Mouse (Mus musculus) kidney, postnatal 0 days (tissue): ENCODE results near the gene Papola. TPM values are rescaled to one million over a fixed set of nuclear protein-coding genes. Genes with fewer than 3 reads are reported as not detected.
A peak's percentile ranks its signal among the peaks of the same experiment; 100 is the strongest.

Source experiments
- ATAC-seq: fragments of 200-750 bp; cut with Nextera tagmentation; replicated peaks from 2 replicates; pipeline ENCODE4 v1.8.0; 2017; ENCODE audit warnings: low read depth, moderate number of reproducible peaks, moderate TSS enrichment, moderate library complexity; ENCODE audit not compliant: low FRiP score
- DNase-seq: peaks from one replicate; pipeline ENCODE4 v3.0.0-alpha.2; 2016; ENCODE audit warnings: low spot score
- H3K27ac ChIP-seq: fragments of 300-500 bp; sonication (generic); 2 replicates; pipeline ENCODE4 v1.5.1; 2014; ENCODE audit warnings: mild to moderate bottlenecking
- H3K27me3 ChIP-seq: fragments of 300-500 bp; sonication (generic); 2 replicates; pipeline ENCODE4 v1.6.1; 2014; ENCODE audit warnings: low read length, mixed read lengths; ENCODE audit not compliant: insufficient read depth
- H3K36me3 ChIP-seq: fragments of 300-500 bp; sonication (generic); 2 replicates; pipeline ENCODE4 v1.6.1; 2014; ENCODE audit warnings: low read length, mixed read lengths; ENCODE audit not compliant: insufficient read depth
- H3K4me1 ChIP-seq: fragments of 300-500 bp; sonication (generic); replicated peaks from 2 replicates; pipeline ENCODE4 v1.6.1; 2014; ENCODE audit warnings: antibody characterized with exemption, low read length, mixed read lengths; ENCODE audit not compliant: insufficient read depth
- H3K4me2 ChIP-seq: fragments of 300-500 bp; sonication (generic); 2 replicates; pipeline ENCODE4 v1.6.1; 2014; ENCODE audit warnings: mild to moderate bottlenecking, low read length, moderate library complexity, mixed read lengths
- H3K4me3 ChIP-seq: fragments of 300-500 bp; sonication (generic); replicated peaks from 2 replicates; pipeline ENCODE4 v1.5.1; 2014; ENCODE audit warnings: low read depth, low read length
- H3K9ac ChIP-seq: fragments of 300-500 bp; sonication (generic); 2 replicates; pipeline ENCODE4 v1.6.1; 2014; ENCODE audit warnings: low read depth, low read length
- H3K9me3 ChIP-seq: fragments of 300-500 bp; sonication (generic); replicated peaks from 2 replicates; pipeline ENCODE4 v1.6.1; 2016; ENCODE audit warnings: low read length, inconsistent platforms, mixed read lengths
- CTCF ChIP-seq: IDR thresholded peaks from 2 replicates; pipeline ENCODE4 v1.5.1; 2016; ENCODE audit warnings: antibody characterized with exemption, low read depth, mild to moderate bottlenecking, moderate library complexity
- WGBS: fragments of 180-500 bp; shearing (Covaris S2); extraction: QIAGEN DNeasy Blood & Tissue Kit; methylation state at CpG from one replicate; pipeline ENCODE4 v1.1.7; 2014; 5-methylcytosine and 5-hydroxymethylcytosine counted together
- polyA plus RNA-seq: library from polyadenylated mRNA; unstranded; fragments of >200 nt; fragmentation: Nextera tagmentation; extraction: Ambion mirVana; gene quantifications from 2 replicates; pipeline ENCODE4 v1.2.1, GENCODE M21; 2015

Papola gene
- polyA plus RNA-seq, 1 experiment from 2014 or later = 189 TPM

DNA sequence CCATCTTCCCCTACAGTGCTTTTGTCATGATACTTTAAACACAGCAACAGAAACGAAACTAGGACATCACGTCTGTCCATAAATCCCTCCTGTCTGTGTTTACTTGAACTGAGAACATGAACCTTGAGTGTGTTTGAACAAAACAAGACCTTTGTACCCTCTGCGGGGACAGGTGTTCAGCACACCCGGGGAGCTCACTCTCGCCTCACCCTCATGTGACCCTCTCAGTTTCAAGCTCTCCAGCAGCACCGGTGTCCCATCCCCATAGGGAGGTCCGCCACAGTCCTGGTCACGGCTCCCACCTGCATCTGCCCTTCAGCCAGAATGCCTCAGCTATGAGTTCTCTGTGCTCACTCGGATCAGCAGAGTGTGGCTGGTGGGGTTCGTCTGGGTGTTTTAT lies 30.7 kb upstream of the Papola start:
- H3K27me3 ChIP-seq = no peaks in the 10 kb centered on the region
- H3K9ac ChIP-seq = no peak overlapping the region
- no peaks in the 10 kb centered on the region for H3K36me3 ChIP-seq
- H3K9me3 ChIP-seq = no peaks in the 10 kb centered on the region
- ATAC-seq (peak; percentile 67; the same call in 1 of the 2 replicates), DNase-seq (peak; percentile 25)
- no peak for TF ChIP-seq CTCF
- no peaks in the 10 kb centered on the region for H3K4me1 ChIP-seq
- no peak overlapping the region for H3K4me2 ChIP-seq
- no peak overlapping the region for H3K4me3 ChIP-seq
- no peak overlapping the region for H3K27ac ChIP-seq
- 41% methylated on average over 10 of the region's 10 CpGs for WGBS

DNA sequence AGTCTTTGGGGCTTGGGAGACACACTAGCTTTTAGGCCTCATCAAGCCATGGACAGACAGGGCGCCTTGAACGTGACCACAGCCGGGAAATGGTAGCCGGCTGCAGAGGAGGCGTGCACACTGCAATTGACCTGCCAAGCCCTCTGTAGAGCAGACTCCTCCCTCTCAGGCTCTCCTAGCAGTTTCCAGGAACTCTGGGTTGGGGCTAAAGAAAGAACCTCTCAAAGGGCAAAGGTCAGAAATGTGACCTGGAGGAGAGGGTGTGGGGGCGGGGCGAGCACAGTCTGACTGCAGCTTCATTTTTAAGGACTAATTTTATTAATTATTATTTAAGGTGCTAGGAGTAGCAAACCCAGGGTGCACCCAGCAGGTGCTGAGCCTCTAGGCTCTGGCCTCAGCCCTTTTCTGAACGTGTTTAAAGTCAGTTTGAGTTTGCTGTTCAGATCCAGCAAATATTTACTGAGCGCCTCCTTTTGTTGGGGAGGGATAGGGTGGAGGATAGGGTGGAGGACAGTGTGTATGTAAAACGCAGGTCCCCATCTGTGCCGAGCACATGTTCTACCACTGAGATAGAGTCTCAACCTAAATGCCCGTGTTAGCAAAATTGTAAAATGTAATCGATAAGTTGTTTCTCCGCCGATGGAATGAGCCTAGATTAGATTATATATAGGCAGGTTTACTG lies 26.5 kb upstream of the Papola start:
- ATAC-seq (peak; percentile 81), DNase-seq (peak; percentile 67)
- no peaks in the 10 kb centered on the region for H3K4me1 ChIP-seq
- 45% methylated on average over 15 of the region's 15 CpGs for WGBS
- no peaks in the 10 kb centered on the region for H3K27me3 ChIP-seq
- H3K4me3 ChIP-seq = no peak overlapping the region
- no peaks in the 10 kb centered on the region for H3K9me3 ChIP-seq
- H3K36me3 ChIP-seq = no peaks in the 10 kb centered on the region
- no peak overlapping the region for H3K9ac ChIP-seq
- H3K4me2 ChIP-seq = no peak overlapping the region
- TF ChIP-seq CTCF = no peak
- 0 out of 2 replicates have a peak overlapping the region, but pooled peaks have one; percentile 11 for H3K27ac ChIP-seq

DNA sequence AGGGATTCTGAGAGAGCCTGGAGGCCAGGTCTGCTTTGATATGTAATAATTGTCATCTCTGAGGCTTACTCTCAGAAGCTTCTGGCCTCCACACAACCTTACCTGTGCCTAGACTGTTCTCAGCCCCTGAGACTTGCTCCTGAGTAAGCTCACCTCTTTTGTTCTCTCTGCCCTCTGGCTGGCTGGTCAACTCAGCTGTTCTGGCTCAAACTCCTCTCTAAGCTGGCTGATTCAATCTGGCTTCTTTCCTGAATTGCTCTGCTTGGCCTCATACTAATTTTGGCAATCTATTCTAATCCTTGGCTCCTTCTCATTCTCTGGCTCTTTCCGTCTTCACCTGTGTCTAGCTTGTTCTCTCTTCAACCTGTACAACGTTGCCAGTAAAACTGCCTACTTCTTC lies 25.6 kb upstream of the Papola start:
- no peaks in the 10 kb centered on the region for H3K9me3 ChIP-seq
- H3K4me1 ChIP-seq = no peaks in the 10 kb centered on the region
- ATAC-seq (no peak), DNase-seq (no peak)
- H3K4me3 ChIP-seq = no peak overlapping the region
- no peak for TF ChIP-seq CTCF
- 83% methylated on average over 2 of the region's 2 CpGs for WGBS
- H3K36me3 ChIP-seq = no peaks in the 10 kb centered on the region
- 0 out of 2 replicates have a peak overlapping the region, but pooled peaks have one; percentile 11 for H3K27ac ChIP-seq
- no peak overlapping the region for H3K4me2 ChIP-seq
- no peak overlapping the region for H3K9ac ChIP-seq
- H3K27me3 ChIP-seq = no peaks in the 10 kb centered on the region

DNA sequence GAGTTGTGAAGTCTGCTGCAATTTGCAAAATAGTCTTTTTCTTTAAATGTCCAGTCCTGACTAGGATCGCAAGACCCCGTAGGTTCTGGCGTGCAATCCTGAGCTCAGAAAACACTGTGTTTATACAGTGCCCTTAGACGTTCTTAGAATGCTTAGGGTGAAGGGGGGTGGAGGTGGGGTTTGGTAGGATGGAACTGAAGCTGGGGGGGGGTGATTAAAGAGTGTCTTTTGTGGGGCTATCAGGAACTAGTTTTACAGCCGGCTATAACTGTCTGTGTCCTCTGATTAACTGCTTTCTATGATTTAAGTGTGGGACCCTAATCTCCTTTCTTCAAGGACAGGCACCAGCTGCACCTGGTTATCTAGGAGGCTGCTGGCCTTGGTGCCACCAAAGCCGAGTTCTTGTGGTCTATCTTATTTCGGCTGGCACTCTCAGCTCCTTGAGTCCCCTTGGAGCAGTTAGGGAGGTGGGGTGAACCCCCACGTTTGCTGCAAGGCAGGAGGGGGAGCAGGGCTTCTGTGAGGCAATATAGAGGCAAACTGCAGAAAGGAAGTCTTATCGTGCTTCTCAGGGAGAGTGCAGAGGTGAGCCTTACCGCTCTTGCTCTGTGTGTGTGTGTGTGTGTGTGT lies 24.5 kb upstream of the Papola start:
- Histone ChIP-seq H3K4me1 (no peaks in the 10 kb centered on the region), H3K27me3 (no peaks in the 10 kb centered on the region), H3K4me3 (no peak overlapping the region), H3K9ac (no peak overlapping the region), H3K36me3 (no peaks in the 10 kb centered on the region), H3K27ac (no peak overlapping the region), H3K4me2 (no peak overlapping the region), H3K9me3 (no peaks in the 10 kb centered on the region)
- DNase-seq (no peak), ATAC-seq (no peak)
- 19% methylated on average over 10 of the region's 10 CpGs for WGBS
- TF ChIP-seq CTCF = no peak

DNA sequence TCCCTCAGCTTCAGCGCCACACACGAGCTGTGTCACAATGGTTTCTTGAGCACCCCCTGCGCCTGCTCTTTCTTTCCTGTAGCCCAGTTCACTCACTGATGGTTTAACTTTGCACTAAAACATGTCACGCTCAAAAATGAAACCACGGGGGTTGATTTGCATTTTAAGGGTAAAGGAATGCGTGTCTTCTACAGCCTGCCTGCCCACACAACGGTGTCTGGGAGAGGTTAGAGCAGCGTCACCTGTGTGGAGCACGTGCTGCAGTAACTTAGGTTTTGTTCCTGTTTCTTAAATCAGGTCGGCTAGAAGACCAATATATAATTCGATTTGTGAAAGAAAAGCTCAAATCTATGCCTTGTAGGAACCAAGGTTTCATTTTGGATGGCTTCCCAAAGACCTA lies 23.3 kb upstream of the Papola start:
- Histone ChIP-seq H3K4me3 (no peak overlapping the region), H3K4me1 (no peaks in the 10 kb centered on the region), H3K27me3 (no peaks in the 10 kb centered on the region), H3K9me3 (no peaks in the 10 kb centered on the region), H3K36me3 (no peaks in the 10 kb centered on the region), H3K27ac (no peak overlapping the region), H3K9ac (no peak overlapping the region), H3K4me2 (no peak overlapping the region)
- 58% methylated on average over 11 of the region's 11 CpGs for WGBS
- no peak for TF ChIP-seq CTCF
- DNase-seq (no peak), ATAC-seq (no peak)

DNA sequence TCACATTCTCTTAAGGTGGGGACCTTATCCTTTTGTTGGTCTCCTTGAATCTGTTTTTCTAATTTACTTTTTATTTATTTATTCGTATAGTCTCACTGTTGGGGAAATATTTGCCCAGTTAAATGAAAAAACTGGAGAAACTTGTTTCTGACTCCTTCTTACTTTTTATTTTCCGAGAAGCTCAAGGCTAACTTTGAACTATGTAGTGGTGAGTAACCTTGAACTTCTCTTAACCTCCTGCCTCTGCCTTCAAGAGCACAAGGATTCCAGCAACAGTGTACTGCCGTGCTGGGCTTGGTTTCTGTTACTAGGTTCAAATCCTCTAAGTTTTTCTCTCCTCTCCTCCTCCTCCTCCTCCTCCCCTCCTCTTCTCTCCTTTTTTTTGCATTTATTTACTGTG lies 22.9 kb upstream of the Papola start:
- no peak for ATAC-seq
- no peaks in the 10 kb centered on the region for H3K4me1 ChIP-seq
- WGBS = 47% methylated on average over 3 of the region's 3 CpGs

More for the DNA sequence above, 22.9 kb upstream of the Papola start:
- no peak overlapping the region for H3K9ac ChIP-seq
- TF ChIP-seq CTCF = no peak
- no peaks in the 10 kb centered on the region for H3K9me3 ChIP-seq
- H3K4me3 ChIP-seq = no peak overlapping the region
- H3K4me2 ChIP-seq = no peak overlapping the region
- no peak for DNase-seq
- no peaks in the 10 kb centered on the region for H3K27me3 ChIP-seq
- no peaks in the 10 kb centered on the region for H3K36me3 ChIP-seq
- H3K27ac ChIP-seq = no peak overlapping the region
